Mouse (Mus musculus) limb, embryonic 13.5 days (tissue): Measurements from ENCODE around the gene Hist1h4j. TPM values are rescaled to one million over a fixed set of nuclear protein-coding genes. Genes with fewer than 3 reads are reported as not detected.
A peak's percentile ranks its signal among the peaks of the same experiment; 100 is the strongest.
"Not testable (repeated sequence)": the region's sequence is repeated elsewhere in the genome, so short reads cannot be mapped to it uniquely, and the experiment has no call there.

Source experiments
- ATAC-seq: fragments of 200-750 bp; cut with Nextera tagmentation; 2 replicates; pipeline ENCODE4 v1.8.0; 2017; ENCODE audit warnings: low read depth, moderate number of reproducible peaks, moderate TSS enrichment; ENCODE audit not compliant: low FRiP score
- H3K27ac ChIP-seq: fragments of 300-500 bp; sonication (generic); 2 replicates; pipeline ENCODE4 v1.5.1; 2015; ENCODE audit warnings: inconsistent platforms, mild to moderate bottlenecking, moderate library complexity
- H3K27me3 ChIP-seq: fragments of 300-500 bp; sonication (generic); 2 replicates; pipeline ENCODE4 v1.6.1; 2015; ENCODE audit warnings: mild to moderate bottlenecking, inconsistent platforms
- H3K36me3 ChIP-seq: fragments of 300-500 bp; sonication (generic); 2 replicates; pipeline ENCODE4 v1.6.1; 2015; ENCODE audit warnings: inconsistent platforms, mild to moderate bottlenecking, moderate library complexity
- H3K4me1 ChIP-seq: fragments of 300-500 bp; sonication (generic); 2 replicates; pipeline ENCODE4 v1.6.1; 2015; ENCODE audit warnings: inconsistent platforms
- H3K4me2 ChIP-seq: fragments of 300-500 bp; sonication (generic); replicated peaks from 2 replicates; pipeline ENCODE4 v1.6.1; 2015; ENCODE audit warnings: inconsistent platforms, mild to moderate bottlenecking, moderate library complexity
- H3K4me3 ChIP-seq: fragments of 300-500 bp; sonication (generic); 2 replicates; pipeline ENCODE4 v1.5.1; 2015; ENCODE audit warnings: moderate library complexity, mild to moderate bottlenecking, inconsistent platforms
- H3K9ac ChIP-seq: fragments of 300-500 bp; sonication (generic); 2 replicates; pipeline ENCODE4 v1.6.1; 2015; ENCODE audit warnings: mild to moderate bottlenecking, inconsistent platforms
- H3K9me3 ChIP-seq: fragments of 300-500 bp; sonication (generic); 2 replicates; pipeline ENCODE4 v1.6.1; 2016; ENCODE audit warnings: inconsistent platforms
- WGBS: fragments of 180-500 bp; shearing (Covaris S2); methylation state at CpG from one replicate; pipeline ENCODE4 v1.1.7; 2015; 5-methylcytosine and 5-hydroxymethylcytosine counted together
- polyA plus RNA-seq: library from polyadenylated mRNA; unstranded; fragments of >200 nt; fragmentation: Nextera tagmentation; extraction: Ambion mirVana; gene quantifications from 2 replicates; pipeline ENCODE4 v1.2.1, GENCODE M21; 2015

Gene Hist1h4j
- polyA plus RNA-seq, 1 experiment from 2014 or later, result 1.3 TPM

- Histone ChIP-seq H3K27ac (peak within 1 kb of the TSS; percentile 95), H3K9ac (peak within 1 kb of the TSS; percentile 83), H3K4me2 (peak within 1 kb of the TSS; percentile 85), H3K4me1 (peaks cover 38% of the 10 kb centered on the region), H3K4me3 (peak within 1 kb of the TSS; percentile 51)
- peak; percentile 42 for ATAC-seq
- not testable (repeated sequence) for H3K9me3 ChIP-seq, H3K36me3 ChIP-seq, H3K27me3 ChIP-seq
- under 1% methylated on average over 30 of the region's 56 CpGs for WGBS
Measured at GRCm38 (mm10) chr13:21717397-21718357, 17.2 kb upstream of the Hist1h4j start, which contains the start of gene Hist1h3h. TSS of gene Hist1h3h (plus strand) at chr13:21717659.

- Histone ChIP-seq H3K9ac (peak overlapping the region; percentile 83), H3K36me3 (no peaks in the 10 kb centered on the region), H3K27me3 (no peaks in the 10 kb centered on the region), H3K9me3 (no peaks in the 10 kb centered on the region), H3K4me3 (peak overlapping the region; percentile 49), H3K4me1 (peaks cover 42% of the 10 kb centered on the region), H3K27ac (peak overlapping the region; percentile 89), H3K4me2 (peak overlapping the region; percentile 85)
- ATAC-seq, result no peak
- WGBS, result 56% methylated on average over 4 of the region's 4 CpGs
Measured at GRCm38 (mm10) chr13:21718381-21719080, 16.3 kb upstream of the Hist1h4j start.

- H3K27me3 ChIP-seq, H3K9me3 ChIP-seq, H3K36me3 ChIP-seq, ATAC-seq: not testable (repeated sequence)
- peak overlapping the region; percentile 66 for H3K4me2 ChIP-seq
- H3K27ac ChIP-seq, result peak overlapping the region; percentile 88
- H3K4me1 ChIP-seq, result peaks cover 34% of the 10 kb centered on the region
- H3K4me3 ChIP-seq, result peak overlapping the region; percentile 45
- peak overlapping the region; percentile 63 for H3K9ac ChIP-seq
- 2% methylated on average over 24 of the region's 44 CpGs for WGBS
Measured at GRCm38 (mm10) chr13:21721107-21721756, 13.6 kb upstream of the Hist1h4j start.

- H3K27me3 ChIP-seq, H3K36me3 ChIP-seq, H3K9me3 ChIP-seq: not testable (repeated sequence)
- peak within 1 kb of the TSS; percentile 45 for H3K4me3 ChIP-seq
- peaks cover 33% of the 10 kb centered on the region for H3K4me1 ChIP-seq
- under 1% methylated on average over 37 of the region's 37 CpGs for WGBS
- peak within 1 kb of the TSS; percentile 66 for H3K4me2 ChIP-seq
- peak within 1 kb of the TSS; percentile 88 for H3K27ac ChIP-seq
- peak within 1 kb of the TSS; percentile 63 for H3K9ac ChIP-seq
- peak; percentile 97 for ATAC-seq
Measured at GRCm38 (mm10) chr13:21721757-21722372, 13.0 kb upstream of the Hist1h4j start, which contains the start of gene Hist1h2bm. TSS of gene Hist1h2bm (plus strand) at chr13:21722044.

- peak overlapping the region; percentile 66 for H3K4me2 ChIP-seq
- H3K27ac ChIP-seq, result peak overlapping the region; percentile 88
- no peaks in the 10 kb centered on the region for H3K9me3 ChIP-seq
- 2% methylated on average over 11 of the region's 11 CpGs for WGBS
- no peak; the same call in 1 of the 2 replicates for ATAC-seq
- H3K4me1 ChIP-seq, result peaks cover 30% of the 10 kb centered on the region
- H3K27me3 ChIP-seq, result no peaks in the 10 kb centered on the region
- peak overlapping the region; percentile 62 for H3K9ac ChIP-seq
- H3K4me3 ChIP-seq, result peak overlapping the region; percentile 45
- H3K36me3 ChIP-seq, result no peaks in the 10 kb centered on the region
Measured at GRCm38 (mm10) chr13:21722373-21722925, 12.4 kb upstream of the Hist1h4j start.

GRCm38 (mm10) chr13:21722993-21723836 is 11.6 kb upstream of the Hist1h4j start:
- no peaks in the 10 kb centered on the region for H3K36me3 ChIP-seq
- H3K4me3 ChIP-seq, result peak overlapping the region; percentile 45; the same call in 1 of the 2 replicates
- no peaks in the 10 kb centered on the region for H3K9me3 ChIP-seq
- peaks cover 27% of the 10 kb centered on the region for H3K4me1 ChIP-seq
- 30% methylated on average over 5 of the region's 5 CpGs for WGBS
- H3K27me3 ChIP-seq, result no peaks in the 10 kb centered on the region
- peak overlapping the region; percentile 88 for H3K27ac ChIP-seq
- peak overlapping the region; percentile 66 for H3K4me2 ChIP-seq
- no peak for ATAC-seq
- H3K9ac ChIP-seq, result no peak overlapping the region

- H3K36me3 ChIP-seq, result no peaks in the 10 kb centered on the region
- no peak overlapping the region for H3K4me2 ChIP-seq
- no peak overlapping the region for H3K27ac ChIP-seq
- H3K9me3 ChIP-seq, result no peaks in the 10 kb centered on the region
- no peak overlapping the region for H3K4me3 ChIP-seq
- no peak for ATAC-seq
- H3K4me1 ChIP-seq, result peaks cover 1% of the 10 kb centered on the region; the same call in 1 of the 2 replicates
- no peak overlapping the region for H3K9ac ChIP-seq
- no peaks in the 10 kb centered on the region for H3K27me3 ChIP-seq
- WGBS, result 25% methylated on average over 11 of the region's 11 CpGs
Measured at GRCm38 (mm10) chr13:21727948-21728572, 6.8 kb upstream of the Hist1h4j start.

- no peaks in the 10 kb centered on the region for H3K4me1 ChIP-seq
- H3K9ac ChIP-seq, result no peak overlapping the region
- H3K36me3 ChIP-seq, result no peaks in the 10 kb centered on the region
- no peak overlapping the region for H3K27ac ChIP-seq
- H3K4me2 ChIP-seq, result no peak overlapping the region
- WGBS, result 43% methylated on average over 1 of the region's 1 CpGs
- H3K4me3 ChIP-seq, result no peak overlapping the region
- no peaks in the 10 kb centered on the region for H3K27me3 ChIP-seq
- H3K9me3 ChIP-seq, result no peaks in the 10 kb centered on the region
- ATAC-seq, result no peak
Measured at GRCm38 (mm10) chr13:21729544-21729943, 5.3 kb upstream of the Hist1h4j start.

GRCm38 (mm10) chr13:21733466-21733865 is 1.4 kb upstream of the Hist1h4j start:
- Histone ChIP-seq H3K4me3 (no peak overlapping the region), H3K36me3 (no peaks in the 10 kb centered on the region), H3K4me1 (peaks cover 4% of the 10 kb centered on the region; the same call in 1 of the 2 replicates), H3K9ac (no peak overlapping the region), H3K4me2 (no peak overlapping the region), H3K9me3 (no peaks in the 10 kb centered on the region), H3K27me3 (no peaks in the 10 kb centered on the region), H3K27ac (peak overlapping the region; percentile 99)
- ATAC-seq, result no peak
- WGBS, result 65% methylated on average over 5 of the region's 5 CpGs
